Mouse (Mus musculus) spleen, adult 2 months (tissue): ENCODE measurements around the gene Phb2. TPM values are rescaled to one million over a fixed set of nuclear protein-coding genes. Genes with fewer than 3 reads are reported as not detected.

Source experiments
- DNase-seq, 2 experiments: peaks; one replicate each; pipeline versions ENCODE4 v3.0.0 to v3.0.0-alpha.2; 2012 to 2021; ENCODE audit warnings: low spot score in 2 of 2, low read depth in 1 of 2
- H3K27ac ChIP-seq: fragments of 200-500 bp; 2 replicates; pipeline ENCODE4 v1.5.1; 2012; ENCODE audit warnings: low read length, inconsistent platforms; ENCODE audit not compliant: insufficient read depth
- H3K27me3 ChIP-seq: fragments of 200-500 bp; 2 replicates; pipeline ENCODE4 v1.6.1; 2012; ENCODE audit warnings: mild to moderate bottlenecking, moderate library complexity, low read length, inconsistent platforms; ENCODE audit not compliant: control insufficient read depth, insufficient read depth
- H3K36me3 ChIP-seq: fragments of 200-500 bp; 2 replicates; pipeline ENCODE4 v1.6.1; 2012; ENCODE audit warnings: mild to moderate bottlenecking, low read length, inconsistent platforms; ENCODE audit not compliant: control insufficient read depth, insufficient read depth
- H3K4me1 ChIP-seq: fragments of 200-500 bp; 2 replicates; pipeline ENCODE4 v1.6.1; 2011; ENCODE audit warnings: inconsistent platforms; ENCODE audit not compliant: control insufficient read depth, insufficient read depth, insufficient read length
- H3K4me3 ChIP-seq: fragments of 200-500 bp; 2 replicates; pipeline ENCODE4 v1.5.1; 2011; ENCODE audit warnings: mild to moderate bottlenecking, inconsistent platforms; ENCODE audit not compliant: insufficient read depth, insufficient read length; ENCODE audit errors: extremely low read depth
- CTCF ChIP-seq: fragments of 200-500 bp; IDR thresholded peaks from 2 replicates; pipeline ENCODE4 v1.5.1; 2011; ENCODE audit warnings: mild to moderate bottlenecking, inconsistent platforms; ENCODE audit not compliant: insufficient read depth, insufficient read length, insufficient replicate concordance; ENCODE audit errors: extremely low read depth
- POLR2A ChIP-seq: fragments of 200-500 bp; IDR thresholded peaks from 2 replicates; pipeline ENCODE4 v1.6.1; 2011; ENCODE audit warnings: low read depth, low read length, inconsistent platforms
- WGBS: fragments of 180-500 bp; shearing (Covaris S2); methylation state at CpG from one replicate; pipeline ENCODE4 v1.1.7; 2018; 5-methylcytosine and 5-hydroxymethylcytosine counted together
- polyA plus RNA-seq: library from polyadenylated mRNA; depleted of rRNA; stranded (reverse); fragments of >200 nt; gene quantifications from 2 replicates; pipeline ENCODE4 v1.2.3, GENCODE M21; 2012; rRNA removed

Gene Phb2
- polyA plus RNA-seq = 96.5 and 103 TPM in 2 replicates

GRCm38 (mm10) chr6:124711824-124712782 is at the start of gene Phb2, which contains the start of gene Emg1:
Gene Phb2 (plus strand): TSS chr6:124712336.
Gene Emg1 (minus strand): TSS chr6:124712178.
- under 1% methylated on average over 76 of the region's 76 CpGs for WGBS
- H3K36me3 ChIP-seq = peaks cover 20% of the 10 kb centered on the region
- H3K4me1 ChIP-seq = peaks cover 7% of the 10 kb centered on the region; the same call in 1 of the 2 replicates
- H3K27ac ChIP-seq = peak within 1 kb of the TSS; percentile 83
- H3K4me3 ChIP-seq = peak within 1 kb of the TSS; percentile 93
- no peak for TF ChIP-seq CTCF
- TF ChIP-seq POLR2A = 0 out of 2 replicates have a peak, but pooled peaks have one; percentile 33
- peak; percentile 96 to 98 for DNase-seq
- H3K27me3 ChIP-seq = no peaks in the 10 kb centered on the region

DNA sequence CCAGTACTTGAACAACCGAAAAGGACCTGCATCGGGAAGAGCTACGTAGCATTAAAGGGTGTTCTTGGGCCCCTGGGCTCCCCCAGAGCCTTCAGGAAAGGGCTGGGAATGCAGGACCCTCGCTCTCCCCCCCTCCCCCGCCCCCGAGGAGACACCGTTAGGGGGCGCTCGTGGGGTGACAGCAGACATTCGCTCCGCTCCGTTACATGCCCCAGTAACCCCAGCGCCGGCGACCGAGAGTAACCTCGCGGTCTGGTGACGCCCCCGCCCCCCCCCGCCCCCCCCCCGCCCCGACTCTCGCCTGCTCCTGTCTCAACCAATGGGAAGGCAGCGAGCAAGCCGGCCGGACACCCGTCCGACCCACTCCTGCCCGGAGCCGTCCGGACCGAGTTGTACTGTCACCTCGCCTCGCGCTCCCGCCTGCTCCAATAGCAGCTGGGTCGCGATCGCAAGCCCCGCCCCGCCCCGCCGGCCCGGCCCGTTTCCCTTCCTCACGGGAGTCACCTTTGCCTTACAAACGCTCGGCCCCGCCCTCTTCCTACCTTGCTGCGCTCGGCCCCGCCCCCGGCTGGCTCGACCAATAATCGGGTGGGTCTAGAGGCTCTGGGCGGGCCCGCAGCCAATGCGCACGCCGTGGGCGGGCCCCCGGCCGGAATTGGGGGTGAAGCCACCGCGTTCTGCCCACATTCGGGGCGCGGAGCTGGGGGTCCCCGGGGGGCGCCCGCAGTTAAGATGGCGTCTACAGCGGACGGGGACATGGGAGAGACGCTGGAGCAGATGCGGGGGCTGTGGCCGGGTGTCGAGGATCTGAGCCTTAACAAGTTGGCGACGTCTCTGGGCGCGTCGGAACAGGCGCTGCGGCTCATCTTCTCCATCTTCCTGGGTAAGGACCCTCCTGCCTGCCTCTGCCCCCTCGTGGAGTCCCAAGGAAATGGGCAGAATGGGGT is 49.4 kb upstream of the Phb2 start, which contains the start of gene Lpcat3:
TSS of gene Lpcat3 (plus strand) at position 551 of the 947 bp plus-strand sequence.
- peaks cover 2% of the 10 kb centered on the region for H3K4me1 ChIP-seq
- no peaks in the 10 kb centered on the region for H3K36me3 ChIP-seq
- DNase-seq = peak; percentile 96 to 100
- H3K27me3 ChIP-seq = no peaks in the 10 kb centered on the region
- 1% methylated on average over 84 of the region's 87 CpGs for WGBS
- peak within 1 kb of the TSS; percentile 79 for H3K27ac ChIP-seq
- peak within 1 kb of the TSS; percentile 94 for H3K4me3 ChIP-seq
- TF ChIP-seq CTCF (peak; percentile 77), POLR2A (peak; percentile 28)

- no peaks in the 10 kb centered on the region for H3K36me3 ChIP-seq
- WGBS = 13% methylated on average over 13 of the region's 13 CpGs
- TF ChIP-seq POLR2A = no peak
- no peak for TF ChIP-seq CTCF
Observed at GRCm38 (mm10) chr6:124663424-124663795, 48.7 kb upstream of the Phb2 start.

DNA sequence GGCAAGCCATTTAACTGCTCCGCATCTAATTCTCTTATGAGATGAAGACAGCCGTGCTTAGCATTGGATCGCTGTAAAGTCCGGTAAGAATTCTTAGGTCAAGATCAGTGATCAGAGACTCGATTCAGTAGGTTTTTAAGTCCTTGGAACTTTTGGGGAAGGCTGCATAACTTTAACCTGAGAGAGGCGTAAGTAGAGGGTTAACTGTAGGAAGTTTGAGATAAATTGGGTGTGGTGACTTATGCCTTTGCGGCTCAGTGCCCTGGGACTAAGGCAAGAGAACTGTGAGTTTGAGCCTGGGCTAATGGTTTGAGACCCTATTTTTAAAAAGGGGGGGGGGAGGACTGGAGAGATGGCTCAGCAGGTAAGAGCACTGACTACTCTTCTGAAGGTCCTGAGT is 47.9 kb upstream of the Phb2 start:
- no peaks in the 10 kb centered on the region for H3K36me3 ChIP-seq
- 80% methylated on average over 7 of the region's 7 CpGs for WGBS
- peaks cover 2% of the 10 kb centered on the region for H3K4me1 ChIP-seq
- H3K27me3 ChIP-seq = no peaks in the 10 kb centered on the region
- no peak for DNase-seq
- H3K4me3 ChIP-seq = no peak overlapping the region
- no peak overlapping the region for H3K27ac ChIP-seq
- TF ChIP-seq CTCF (no peak), POLR2A (no peak)

More at GRCm38 (mm10) chr6:124663424-124663795, 48.7 kb upstream of the Phb2 start:
- H3K4me3 ChIP-seq = peak overlapping the region; percentile 94
- peak overlapping the region; percentile 79 for H3K27ac ChIP-seq
- no peak for DNase-seq
- peaks cover 2% of the 10 kb centered on the region for H3K4me1 ChIP-seq
- no peaks in the 10 kb centered on the region for H3K27me3 ChIP-seq

GRCm38 (mm10) chr6:124665011-124665410 is 47.1 kb upstream of the Phb2 start:
- H3K27me3 ChIP-seq = no peaks in the 10 kb centered on the region
- TF ChIP-seq POLR2A (no peak), CTCF (no peak)
- no peak overlapping the region for H3K4me3 ChIP-seq
- DNase-seq = no peak
- WGBS = 86% methylated on average over 10 of the region's 10 CpGs
- H3K4me1 ChIP-seq = peaks cover 2% of the 10 kb centered on the region
- no peaks in the 10 kb centered on the region for H3K36me3 ChIP-seq
- no peak overlapping the region for H3K27ac ChIP-seq

GRCm38 (mm10) chr6:124669234-124669859 is 42.8 kb upstream of the Phb2 start:
- TF ChIP-seq POLR2A (no peak), CTCF (no peak)
- no peak overlapping the region for H3K27ac ChIP-seq
- no peaks in the 10 kb centered on the region for H3K4me1 ChIP-seq
- no peaks in the 10 kb centered on the region for H3K27me3 ChIP-seq
- 89% methylated on average over 11 of the region's 11 CpGs for WGBS
- no peak for DNase-seq
- no peaks in the 10 kb centered on the region for H3K36me3 ChIP-seq
- H3K4me3 ChIP-seq = no peak overlapping the region
